Mouse (Mus musculus) lung, embryonic 16.5 days (tissue): ENCODE data around the gene Drap1. TPM values are rescaled to one million over a fixed set of nuclear protein-coding genes. Genes with fewer than 3 reads are reported as not detected.
"Not testable (repeated sequence)": the region's sequence is repeated elsewhere in the genome, so short reads cannot be mapped to it uniquely, and the experiment has no call there.

ENCODE experiments used
- ATAC-seq: fragments of 200-750 bp; cut with Nextera tagmentation; 2 replicates; pipeline ENCODE4 v1.8.0; 2017; ENCODE audit warnings: low read depth, mild to moderate bottlenecking, moderate library complexity
- H3K27ac ChIP-seq: fragments of 300-500 bp; sonication (generic); 2 replicates; pipeline ENCODE4 v1.5.1; 2014; ENCODE audit warnings: mild to moderate bottlenecking, control low read depth, low read length
- H3K27me3 ChIP-seq: fragments of 300-500 bp; sonication (generic); 2 replicates; pipeline ENCODE4 v1.6.1; 2014; ENCODE audit warnings: low read depth, low read length, mixed read lengths; ENCODE audit not compliant: control insufficient read depth, insufficient read depth
- H3K36me3 ChIP-seq: fragments of 300-500 bp; sonication (generic); 2 replicates; pipeline ENCODE4 v1.6.1; 2014; ENCODE audit warnings: low read length; ENCODE audit not compliant: control insufficient read depth, insufficient read depth
- H3K4me1 ChIP-seq: fragments of 300-500 bp; sonication (generic); replicated peaks from 2 replicates; pipeline ENCODE4 v1.6.1; 2014; ENCODE audit warnings: low read length, mixed read lengths; ENCODE audit not compliant: control insufficient read depth, insufficient read depth
- H3K4me2 ChIP-seq: fragments of 300-500 bp; sonication (generic); 2 replicates; pipeline ENCODE4 v1.6.1; 2014; ENCODE audit warnings: low read depth, low read length, control low read depth
- H3K4me3 ChIP-seq: fragments of 300-500 bp; sonication (generic); 2 replicates; pipeline ENCODE4 v1.5.1; 2014; ENCODE audit warnings: mild to moderate bottlenecking, low read length, control low read depth
- H3K9ac ChIP-seq: fragments of 300-500 bp; sonication (generic); 2 replicates; pipeline ENCODE4 v1.6.1; 2014; ENCODE audit warnings: low read length, control low read depth
- H3K9me3 ChIP-seq: fragments of 300-500 bp; sonication (generic); 2 replicates; pipeline ENCODE4 v1.6.1; 2016; ENCODE audit warnings: low read length; ENCODE audit not compliant: control insufficient read depth
- WGBS: fragments of 180-500 bp; shearing (Covaris S2); extraction: QIAGEN DNeasy Blood & Tissue Kit; methylation state at CpG from one replicate; pipeline ENCODE4 v1.1.7; 2014; 5-methylcytosine and 5-hydroxymethylcytosine counted together
- polyA plus RNA-seq: library from polyadenylated mRNA; unstranded; fragments of >200 nt; fragmentation: Nextera tagmentation; extraction: Ambion mirVana; gene quantifications from 2 replicates; pipeline ENCODE4 v1.2.1, GENCODE M21; 2015

The Drap1 gene
- polyA plus RNA-seq, 1 experiment from 2014 or later, result 265 TPM

- H3K36me3 ChIP-seq, result no peaks in the 10 kb centered on the region
- ATAC-seq, result no peak
- H3K9me3 ChIP-seq, result no peaks in the 10 kb centered on the region
- no peak within 1 kb of the TSS for H3K9ac ChIP-seq
- H3K4me1 ChIP-seq, result no peaks in the 10 kb centered on the region
- no peak within 1 kb of the TSS for H3K27ac ChIP-seq
- H3K4me3 ChIP-seq, result no peak within 1 kb of the TSS
- WGBS, result 69% methylated on average over 8 of the region's 8 CpGs
- no peak within 1 kb of the TSS for H3K4me2 ChIP-seq
- H3K27me3 ChIP-seq, result no peaks in the 10 kb centered on the region
Measured at GRCm38 (mm10) chr19:5402293-5402692, 22.5 kb downstream of the Drap1 start, which contains the start of gene Tsga10ip. Gene Tsga10ip, minus strand, starts transcription at chr19:5402526.

DNA sequence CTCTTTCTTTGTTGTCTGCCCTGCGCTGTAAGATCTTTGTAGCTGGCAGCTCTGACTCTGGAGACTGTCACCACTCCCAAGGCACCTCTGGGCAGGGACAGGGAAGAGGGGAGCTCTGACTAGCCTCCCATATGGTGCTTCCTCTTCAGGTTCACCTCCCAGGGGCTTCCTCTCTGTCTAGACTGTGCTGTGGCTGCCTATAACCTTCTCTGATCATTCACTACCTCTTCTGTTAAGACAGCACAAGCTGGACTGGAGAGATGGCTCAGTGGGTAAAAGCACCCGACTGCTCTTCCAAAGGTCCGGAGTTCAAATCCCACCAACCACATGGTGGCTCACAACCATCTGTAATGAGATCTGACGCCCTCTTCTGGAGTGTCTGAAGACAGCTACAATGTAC is 23.7 kb downstream of the Drap1 start:
- not testable (repeated sequence) for H3K36me3 ChIP-seq, H3K4me2 ChIP-seq, H3K27me3 ChIP-seq, H3K9me3 ChIP-seq, H3K27ac ChIP-seq, H3K9ac ChIP-seq, H3K4me3 ChIP-seq, ATAC-seq, H3K4me1 ChIP-seq
- WGBS, result 68% methylated on average over 4 of the region's 4 CpGs

DNA sequence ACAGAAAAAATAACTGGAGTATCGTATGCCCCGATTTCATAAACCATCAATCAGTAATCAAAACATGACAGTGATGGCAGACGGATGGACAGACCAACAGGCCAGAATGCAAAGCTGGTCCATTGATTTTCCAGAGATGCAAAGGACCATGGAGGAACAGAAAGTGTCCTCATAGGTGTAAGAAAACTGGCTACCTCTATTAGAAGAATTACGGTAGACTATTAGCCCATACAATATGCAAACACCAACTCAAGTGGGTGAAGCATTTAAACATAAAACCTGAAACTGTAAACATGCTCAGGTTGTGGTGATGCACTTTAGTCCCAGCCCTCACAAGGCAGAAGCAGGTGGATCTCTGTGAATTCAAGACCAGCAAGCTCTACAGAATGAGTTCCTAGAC is 29.4 kb downstream of the Drap1 start:
- H3K27ac ChIP-seq, result no peak overlapping the region
- no peak for ATAC-seq
- no peaks in the 10 kb centered on the region for H3K36me3 ChIP-seq
- no peak overlapping the region for H3K9ac ChIP-seq
- H3K4me3 ChIP-seq, result no peak overlapping the region
- peaks cover 4% of the 10 kb centered on the region for H3K4me1 ChIP-seq
- H3K4me2 ChIP-seq, result no peak overlapping the region
- no peaks in the 10 kb centered on the region for H3K27me3 ChIP-seq
- 61% methylated on average over 4 of the region's 4 CpGs for WGBS
- H3K9me3 ChIP-seq, result no peaks in the 10 kb centered on the region

DNA sequence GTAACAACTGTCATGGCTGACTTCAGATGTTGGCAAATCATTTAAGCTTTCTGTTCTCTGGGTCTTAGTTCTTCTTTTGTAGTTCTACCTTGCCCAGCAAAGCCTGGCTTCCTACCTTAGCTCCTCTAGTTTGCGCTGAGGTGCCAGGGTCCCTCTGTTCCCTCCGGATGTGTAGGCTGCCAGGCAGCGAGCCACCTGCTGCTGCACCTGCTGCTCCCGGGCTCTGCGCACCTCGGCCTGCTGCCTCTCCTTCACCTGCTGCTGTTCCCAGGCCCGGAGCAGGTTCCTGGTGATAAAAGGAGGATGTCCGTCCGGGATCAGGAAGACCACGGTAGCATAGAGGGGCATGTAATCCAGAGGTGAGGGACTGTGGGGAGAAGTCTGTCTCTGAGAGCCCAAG is 30.6 kb downstream of the Drap1 start:
- WGBS, result 41% methylated on average over 10 of the region's 10 CpGs
- ATAC-seq, result no peak
- no peak overlapping the region for H3K27ac ChIP-seq

GRCm38 (mm10) chr19:5392892-5393291 is 31.9 kb downstream of the Drap1 start:
- Histone ChIP-seq H3K9me3 (no peaks in the 10 kb centered on the region), H3K36me3 (no peaks in the 10 kb centered on the region), H3K27ac (no peak overlapping the region), H3K9ac (no peak overlapping the region), H3K4me1 (peaks cover 17% of the 10 kb centered on the region), H3K27me3 (no peaks in the 10 kb centered on the region), H3K4me3 (no peak overlapping the region), H3K4me2 (no peak overlapping the region)
- 22% methylated on average over 4 of the region's 4 CpGs for WGBS
- no peak for ATAC-seq

More for the DNA sequence above, 30.6 kb downstream of the Drap1 start:
- peaks cover 16% of the 10 kb centered on the region for H3K4me1 ChIP-seq
- H3K36me3 ChIP-seq, result no peaks in the 10 kb centered on the region
- no peak overlapping the region for H3K4me2 ChIP-seq
- no peaks in the 10 kb centered on the region for H3K27me3 ChIP-seq
- H3K9me3 ChIP-seq, result no peaks in the 10 kb centered on the region
- no peak overlapping the region for H3K9ac ChIP-seq
- H3K4me3 ChIP-seq, result no peak overlapping the region

- H3K9ac ChIP-seq, result peak overlapping the region; percentile 96
- H3K9me3 ChIP-seq, result no peaks in the 10 kb centered on the region
- peak overlapping the region; percentile 94 for H3K4me2 ChIP-seq
- H3K36me3 ChIP-seq, result no peaks in the 10 kb centered on the region
- WGBS, result 49% methylated on average over 8 of the region's 8 CpGs
- H3K27me3 ChIP-seq, result no peaks in the 10 kb centered on the region
- peak overlapping the region; percentile 99 for H3K4me3 ChIP-seq
- H3K27ac ChIP-seq, result peak overlapping the region; percentile 85
- ATAC-seq, result no peak
- peaks cover 26% of the 10 kb centered on the region for H3K4me1 ChIP-seq
Measured at GRCm38 (mm10) chr19:5390416-5390815, 34.4 kb downstream of the Drap1 start.

- no peaks in the 10 kb centered on the region for H3K27me3 ChIP-seq
- ATAC-seq, result peak; percentile 27
- H3K9me3 ChIP-seq, result no peaks in the 10 kb centered on the region
- peak overlapping the region; percentile 96 for H3K9ac ChIP-seq
- H3K36me3 ChIP-seq, result peaks cover 2% of the 10 kb centered on the region; the same call in 1 of the 2 replicates
- peak overlapping the region; percentile 99 for H3K4me3 ChIP-seq
- peaks cover 26% of the 10 kb centered on the region for H3K4me1 ChIP-seq
- H3K27ac ChIP-seq, result peak overlapping the region; percentile 85
- 12% methylated on average over 12 of the region's 12 CpGs for WGBS
- peak overlapping the region; percentile 94 for H3K4me2 ChIP-seq
Measured at GRCm38 (mm10) chr19:5389647-5390046, 35.1 kb downstream of the Drap1 start.

DNA sequence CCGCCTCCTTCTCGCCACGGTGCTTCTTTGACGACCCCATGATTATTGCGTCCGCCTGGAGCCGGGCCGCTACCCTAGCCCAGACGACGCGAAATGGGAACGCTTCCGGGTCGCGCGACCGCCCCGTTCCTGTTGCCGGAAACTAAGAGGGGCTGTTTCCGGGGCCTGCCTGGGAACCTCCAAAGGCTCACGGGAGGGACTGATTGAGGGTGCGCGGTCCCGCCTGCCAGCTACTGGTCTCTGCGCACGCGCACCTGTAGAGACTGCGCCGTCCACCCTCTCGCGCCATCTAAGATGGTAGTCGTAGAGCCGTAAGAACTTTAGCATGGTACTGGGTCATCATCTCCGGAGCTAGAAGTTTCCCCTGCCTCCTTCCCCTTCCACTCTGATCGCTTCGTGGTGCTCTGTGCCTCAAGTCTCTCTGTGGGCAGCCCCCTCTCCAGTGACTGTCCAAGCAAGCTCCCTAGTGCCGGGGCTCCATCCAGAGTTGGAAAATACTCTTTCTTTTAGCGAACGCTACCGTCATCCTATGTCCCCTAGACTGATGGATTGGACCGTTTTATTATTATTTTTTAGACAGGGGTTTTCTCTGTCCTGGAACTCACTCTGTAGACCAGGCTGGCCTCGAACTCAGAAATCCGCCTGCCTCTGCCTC is 36.1 kb downstream of the Drap1 start, which contains the start of gene Sart1:
Gene Sart1 (minus strand): TSS at position 116 of the 655 bp plus-strand sequence.
- H3K36me3 ChIP-seq, result peaks cover 9% of the 10 kb centered on the region
- H3K9ac ChIP-seq, result peak within 1 kb of the TSS; percentile 96
- H3K4me2 ChIP-seq, result peak within 1 kb of the TSS; percentile 94
- H3K4me3 ChIP-seq, result peak within 1 kb of the TSS; percentile 99
- peak within 1 kb of the TSS; percentile 86 for H3K27ac ChIP-seq
- no peaks in the 10 kb centered on the region for H3K27me3 ChIP-seq
- WGBS, result 2% methylated on average over 43 of the region's 43 CpGs
- H3K4me1 ChIP-seq, result peaks cover 26% of the 10 kb centered on the region
- ATAC-seq, result peak; percentile 97
- H3K9me3 ChIP-seq, result no peaks in the 10 kb centered on the region

DNA sequence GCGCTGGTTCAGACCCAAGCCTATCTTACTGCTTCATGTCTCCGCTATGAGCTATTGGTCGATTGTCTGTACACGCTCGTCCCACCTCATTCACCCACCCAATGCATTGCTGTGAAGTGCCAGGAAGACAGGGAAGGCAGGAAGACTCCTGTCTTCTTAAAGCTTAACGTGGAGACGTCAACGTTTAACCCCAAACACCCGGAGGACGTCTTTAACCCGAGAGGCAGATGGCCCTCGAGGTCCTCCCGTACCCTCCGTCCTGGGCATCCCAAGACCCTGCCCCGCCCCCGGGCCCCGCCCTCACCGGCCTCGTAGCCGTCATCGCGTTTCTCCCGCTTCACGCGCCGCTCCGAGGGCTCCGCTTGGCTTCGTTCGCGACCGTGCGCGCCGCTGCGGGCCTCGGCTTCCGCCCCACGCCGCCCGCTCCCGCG is 36.8 kb downstream of the Drap1 start:
- Histone ChIP-seq H3K9me3 (no peaks in the 10 kb centered on the region), H3K27ac (peak overlapping the region; percentile 86), H3K36me3 (peaks cover 15% of the 10 kb centered on the region), H3K27me3 (no peaks in the 10 kb centered on the region), H3K4me3 (peak overlapping the region; percentile 99), H3K9ac (peak overlapping the region; percentile 96), H3K4me1 (peaks cover 26% of the 10 kb centered on the region), H3K4me2 (peak overlapping the region; percentile 73)
- under 1% methylated on average over 41 of the region's 43 CpGs for WGBS
- peak; percentile 31; the same call in 1 of the 2 replicates for ATAC-seq
